Mouse (Mus musculus): ENCODE data around the gene Raet1e.

DNA sequence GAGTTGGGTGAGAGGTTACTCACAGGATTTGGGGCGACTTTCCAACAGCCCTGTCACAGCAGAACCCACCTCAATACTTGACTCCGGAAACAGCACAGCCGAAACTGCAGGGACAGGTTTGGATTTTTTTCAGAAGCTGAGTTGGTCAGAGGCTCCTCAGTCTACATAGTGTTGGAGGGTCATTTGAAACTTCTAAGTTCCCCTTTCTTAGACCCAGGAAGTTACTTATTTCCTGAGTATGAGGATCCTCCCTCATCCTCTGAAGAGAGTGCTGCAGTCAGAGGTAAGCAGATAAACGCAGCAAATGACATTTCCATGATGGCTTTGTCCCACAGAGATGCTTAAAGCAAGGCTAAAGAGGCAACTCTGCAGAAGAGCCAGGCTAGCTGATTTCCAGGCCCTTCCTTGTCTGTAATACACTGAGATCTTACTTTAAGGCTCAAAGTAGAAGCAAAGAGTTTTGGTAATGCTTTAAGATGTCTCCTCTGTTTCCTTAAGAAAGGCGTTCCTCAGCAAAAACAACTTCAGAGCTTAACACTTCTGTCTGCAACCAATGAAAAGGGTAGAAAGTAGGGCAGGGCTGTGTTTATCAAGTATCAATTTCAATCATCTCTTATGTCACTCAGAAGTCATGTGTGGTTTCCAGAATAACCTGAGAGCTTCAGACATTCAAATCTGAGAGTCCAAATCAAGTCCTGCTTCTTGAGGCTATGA, 144.1 kb downstream of the Raet1e start:
- TF ChIP-seq CTCF (conservative IDR thresholded peaks at IDR 0.05; ENCODE audit: insufficient read depth, insufficient read length, low read depth, low read length) (no peak), POLR2A (IDR thresholded peaks at IDR 0.05; ENCODE audit: low read depth, low read length) (no peak)
